Mouse (Mus musculus) lung, embryonic 15.5 days (tissue): Measurements from ENCODE around the gene Hus1b. TPM values are rescaled to one million over a fixed set of nuclear protein-coding genes. Genes with fewer than 3 reads are reported as not detected.

Experiments used
- ATAC-seq: fragments of 200-750 bp; cut with Nextera tagmentation; 2 replicates; pipeline ENCODE4 v1.8.0; 2017; ENCODE audit warnings: moderate number of reproducible peaks, borderline replicate concordance; ENCODE audit not compliant: low FRiP score, low TSS enrichment; ENCODE audit errors: extremely low read depth
- H3K27ac ChIP-seq: fragments of 300-500 bp; sonication (generic); 2 replicates; pipeline ENCODE4 v1.5.1; 2015; ENCODE audit warnings: moderate library complexity, mild to moderate bottlenecking, inconsistent platforms
- H3K27me3 ChIP-seq: fragments of 300-500 bp; sonication (generic); 2 replicates; pipeline ENCODE4 v1.6.1; 2015; ENCODE audit warnings: inconsistent platforms
- H3K36me3 ChIP-seq: fragments of 300-500 bp; sonication (generic); 2 replicates; pipeline ENCODE4 v1.6.1; 2015; ENCODE audit warnings: inconsistent platforms
- H3K4me1 ChIP-seq: fragments of 300-500 bp; sonication (generic); 2 replicates; pipeline ENCODE4 v1.6.1; 2015; ENCODE audit warnings: inconsistent platforms
- H3K4me2 ChIP-seq: fragments of 300-500 bp; sonication (generic); 2 replicates; pipeline ENCODE4 v1.6.1; 2015; ENCODE audit warnings: inconsistent platforms, mild to moderate bottlenecking, moderate library complexity
- H3K4me3 ChIP-seq: fragments of 300-500 bp; sonication (generic); 2 replicates; pipeline ENCODE4 v1.5.1; 2015; ENCODE audit warnings: mild to moderate bottlenecking, inconsistent platforms
- H3K9ac ChIP-seq: fragments of 300-500 bp; sonication (generic); 2 replicates; pipeline ENCODE4 v1.6.1; 2015; ENCODE audit warnings: inconsistent platforms
- H3K9me3 ChIP-seq: fragments of 300-500 bp; sonication (generic); 2 replicates; pipeline ENCODE4 v1.6.1; 2016; ENCODE audit warnings: inconsistent platforms
- WGBS: fragments of 180-500 bp; shearing (Covaris S2); methylation state at CpG from one replicate; pipeline ENCODE4 v1.1.7; 2015; 5-methylcytosine and 5-hydroxymethylcytosine counted together
- polyA plus RNA-seq: library from polyadenylated mRNA; unstranded; fragments of >200 nt; fragmentation: Nextera tagmentation; extraction: Ambion mirVana; gene quantifications from 2 replicates; pipeline ENCODE4 v1.2.1, GENCODE M21; 2015

Gene Hus1b
- polyA plus RNA-seq, 1 experiment from 2014 or later: not detected

DNA sequence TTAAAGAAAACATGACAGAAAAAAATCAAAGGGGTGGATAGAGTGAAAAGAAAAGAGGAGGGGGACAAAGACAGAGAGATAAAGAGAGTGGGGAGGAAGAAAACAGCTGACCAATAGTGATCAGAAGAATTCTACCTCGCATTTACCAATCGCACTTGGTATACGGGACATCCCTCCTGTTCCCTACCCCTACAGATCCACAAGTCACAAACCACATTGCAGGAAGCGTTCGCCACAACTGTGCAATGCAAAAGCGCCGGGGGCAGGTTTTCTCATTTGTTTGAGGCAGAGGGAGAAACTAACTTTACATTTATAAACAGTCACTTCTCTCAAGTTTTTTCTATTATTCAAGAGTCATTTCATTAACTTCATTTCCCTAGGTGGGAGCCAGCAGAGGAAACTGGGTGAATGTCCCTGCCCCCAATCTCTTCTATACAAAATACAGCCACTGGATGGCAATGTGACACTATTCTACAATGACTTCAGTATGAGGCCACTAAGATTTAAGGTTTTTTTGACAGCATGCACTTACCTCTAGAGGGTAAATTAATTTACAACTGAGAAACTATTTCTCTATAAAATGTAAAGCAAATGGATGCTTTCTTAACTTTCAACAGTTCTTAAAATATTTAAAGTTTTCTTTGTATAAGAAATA lies 46.0 kb downstream of the Hus1b start:
- Histone ChIP-seq H3K4me1 (no peaks in the 10 kb centered on the region), H3K4me2 (no peak overlapping the region), H3K4me3 (no peak overlapping the region), H3K9ac (no peak overlapping the region), H3K27ac (no peak overlapping the region), H3K36me3 (no peaks in the 10 kb centered on the region), H3K9me3 (no peaks in the 10 kb centered on the region), H3K27me3 (no peaks in the 10 kb centered on the region)
- no peak for ATAC-seq
- WGBS: 86% methylated on average over 7 of the region's 7 CpGs

Other genes starting within 250 kb of the Hus1b start
- gene Irf4, start 198.5 kb downstream of the Hus1b start, polyA plus RNA-seq: 0.15 and 0.17 TPM in 2 replicates
- gene Exoc2, start 26.3 kb upstream of the Hus1b start, polyA plus RNA-seq: 36.8 and 39.3 TPM in 2 replicates
- 0.20 and 0.26 TPM in 2 replicates for gene Gm5447, start 26.4 kb upstream of the Hus1b start, polyA plus RNA-seq